Mouse (Mus musculus) midbrain, embryonic 13.5 days (tissue): ENCODE measurements around the gene Atg10. TPM values are rescaled to one million over a fixed set of nuclear protein-coding genes. Genes with fewer than 3 reads are reported as not detected.
"Not testable (repeated sequence)": the region's sequence is repeated elsewhere in the genome, so short reads cannot be mapped to it uniquely, and the experiment has no call there.

ENCODE experiments used
- ATAC-seq: fragments of 200-750 bp; cut with Nextera tagmentation; 2 replicates; pipeline ENCODE4 v1.8.0; 2017; ENCODE audit warnings: mild to moderate bottlenecking, moderate TSS enrichment, moderate library complexity
- H3K27ac ChIP-seq: fragments of 300-500 bp; sonication (generic); 2 replicates; pipeline ENCODE4 v1.5.1; 2015; ENCODE audit warnings: inconsistent platforms, mild to moderate bottlenecking, moderate library complexity
- H3K27me3 ChIP-seq: fragments of 300-500 bp; sonication (generic); 2 replicates; pipeline ENCODE4 v1.6.1; 2015; ENCODE audit warnings: mild to moderate bottlenecking, inconsistent platforms
- H3K36me3 ChIP-seq: fragments of 300-500 bp; sonication (generic); 2 replicates; pipeline ENCODE4 v1.6.1; 2015; ENCODE audit warnings: mild to moderate bottlenecking, inconsistent platforms
- H3K4me1 ChIP-seq: fragments of 300-500 bp; sonication (generic); replicated peaks from 2 replicates; pipeline ENCODE4 v1.6.1; 2015; ENCODE audit warnings: inconsistent platforms
- H3K4me2 ChIP-seq: fragments of 300-500 bp; sonication (generic); replicated peaks from 2 replicates; pipeline ENCODE4 v1.6.1; 2015; ENCODE audit warnings: moderate library complexity, mild to moderate bottlenecking, inconsistent platforms
- H3K4me3 ChIP-seq: fragments of 300-500 bp; sonication (generic); replicated peaks from 2 replicates; pipeline ENCODE4 v1.5.1; 2015; ENCODE audit warnings: mild to moderate bottlenecking, inconsistent platforms
- H3K9ac ChIP-seq: fragments of 300-500 bp; sonication (generic); replicated peaks from 2 replicates; pipeline ENCODE4 v1.6.1; 2015; ENCODE audit warnings: mild to moderate bottlenecking, inconsistent platforms
- H3K9me3 ChIP-seq: fragments of 300-500 bp; sonication (generic); 2 replicates; pipeline ENCODE4 v1.6.1; 2016; ENCODE audit warnings: mild to moderate bottlenecking, inconsistent platforms
- WGBS: fragments of 180-500 bp; shearing (Covaris S2); methylation state at CpG from one replicate; pipeline ENCODE4 v1.1.7; 2015; 5-methylcytosine and 5-hydroxymethylcytosine counted together
- polyA plus RNA-seq: library from polyadenylated mRNA; unstranded; fragments of >200 nt; fragmentation: Nextera tagmentation; extraction: Ambion mirVana; gene quantifications from 2 replicates; pipeline ENCODE4 v1.2.1, GENCODE M21; 2015

Atg10 gene
- polyA plus RNA-seq, 1 experiment from 2014 or later, result 18.3 TPM

GRCm38 (mm10) chr13:90923617-90924016, 300.2 kb downstream of the Atg10 start:
- Histone ChIP-seq H3K4me1 (peaks cover 10% of the 10 kb centered on the region), H3K9ac (peak overlapping the region; percentile 92)
- ATAC-seq, result not testable (repeated sequence)

DNA sequence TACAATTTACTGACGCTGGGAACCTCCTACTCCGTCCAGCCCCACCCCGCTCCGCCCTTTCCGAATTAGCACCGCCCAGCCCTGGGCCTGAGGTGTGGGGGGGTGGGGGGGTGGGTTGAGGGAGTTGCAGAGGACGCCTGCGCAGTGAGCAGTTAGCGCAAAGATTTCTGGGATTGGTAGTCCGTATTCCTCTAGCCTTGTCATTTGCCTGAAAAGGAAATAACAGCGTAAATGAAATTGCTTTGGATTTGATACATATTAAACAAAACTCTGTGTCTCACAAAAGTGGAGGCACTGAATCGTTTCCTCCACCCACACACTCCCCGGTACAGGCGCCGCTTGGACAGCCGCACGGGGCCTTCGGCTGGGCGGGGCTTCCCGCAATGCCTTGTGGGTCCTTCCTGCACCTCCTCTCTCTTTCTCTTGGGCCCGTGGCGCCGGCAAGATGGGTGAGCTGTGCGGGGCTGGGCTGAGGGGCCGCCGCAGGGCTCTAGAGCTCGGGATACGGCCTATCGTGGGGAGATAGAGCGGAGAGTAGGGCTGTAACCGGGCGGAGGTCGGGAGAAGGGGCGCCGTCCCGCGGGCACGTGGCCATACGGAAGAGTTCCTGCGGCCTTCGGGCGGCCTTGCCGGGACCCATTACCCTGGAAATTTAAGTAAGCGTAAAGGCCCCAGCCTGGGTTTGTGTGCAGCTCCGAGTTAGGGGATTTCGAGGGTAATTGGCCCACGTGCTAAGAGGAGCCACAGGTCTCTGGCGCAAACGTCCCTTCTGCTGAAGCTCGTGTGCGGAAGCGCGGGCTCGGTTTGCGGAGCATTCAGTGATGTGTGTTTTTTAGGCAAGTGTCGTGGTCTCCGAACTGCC, 300.8 kb downstream of the Atg10 start, which contains the start of gene Rps23:
Gene Rps23, plus strand, starts transcription at position 208 of the 862 bp plus-strand sequence.
- Histone ChIP-seq H3K9me3 (no peaks in the 10 kb centered on the region), H3K4me1 (peaks cover 10% of the 10 kb centered on the region), H3K9ac (peak within 1 kb of the TSS; percentile 92), H3K27me3 (no peaks in the 10 kb centered on the region), H3K4me2 (peak within 1 kb of the TSS; percentile 73), H3K36me3 (peaks cover 31% of the 10 kb centered on the region), H3K4me3 (peak within 1 kb of the TSS; percentile 78), H3K27ac (peak within 1 kb of the TSS; percentile 75)
- under 1% methylated on average over 56 of the region's 57 CpGs for WGBS
- ATAC-seq, result peak; percentile 98

More at GRCm38 (mm10) chr13:90923617-90924016, 300.2 kb downstream of the Atg10 start:
- not testable (repeated sequence) for H3K9me3 ChIP-seq, H3K27me3 ChIP-seq, H3K27ac ChIP-seq
- Histone ChIP-seq H3K4me3 (peak overlapping the region; percentile 78), H3K4me2 (peak overlapping the region; percentile 73), H3K36me3 (peaks cover 36% of the 10 kb centered on the region)
- under 1% methylated on average over 13 of the region's 13 CpGs for WGBS

- Histone ChIP-seq H3K27ac (no peak overlapping the region), H3K9ac (no peak overlapping the region)
Measured at GRCm38 (mm10) chr13:90914721-90915120, 309.0 kb downstream of the Atg10 start.

DNA sequence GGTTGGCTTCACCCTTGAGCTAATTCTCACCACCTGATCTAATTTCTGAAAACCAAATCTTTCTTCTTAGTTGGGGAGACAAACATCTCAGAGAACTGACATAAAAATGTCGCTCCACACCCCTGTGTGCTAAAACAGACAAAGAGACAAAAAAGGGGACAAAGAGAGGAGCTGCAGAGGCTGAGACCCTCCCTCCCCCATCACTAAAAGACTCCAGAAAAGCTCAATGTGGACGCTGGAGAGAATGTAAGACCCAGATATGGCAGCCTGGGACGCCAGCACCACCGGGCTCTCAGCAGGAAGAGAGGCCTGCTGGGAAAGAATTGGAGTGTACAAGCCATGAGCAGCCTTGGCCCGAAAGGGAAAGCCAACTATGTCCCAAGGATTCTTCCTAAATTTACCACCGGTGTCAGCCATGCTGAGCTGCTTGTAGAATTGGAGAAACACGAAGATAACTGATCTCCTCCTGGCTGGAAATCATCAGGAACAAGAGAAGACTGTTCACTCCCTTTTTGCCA, 310.0 kb downstream of the Atg10 start:
- H3K4me3 ChIP-seq, result no peak overlapping the region
- 45% methylated on average over 7 of the region's 7 CpGs for WGBS
- no peaks in the 10 kb centered on the region for H3K27me3 ChIP-seq
- no peaks in the 10 kb centered on the region for H3K36me3 ChIP-seq
- 0 out of 2 replicates have a peak, but pooled peaks have one; percentile 31 for ATAC-seq
- H3K27ac ChIP-seq, result peak overlapping the region; percentile 75
- no peak overlapping the region for H3K9ac ChIP-seq
- H3K4me1 ChIP-seq, result peaks cover 13% of the 10 kb centered on the region
- H3K9me3 ChIP-seq, result no peaks in the 10 kb centered on the region
- H3K4me2 ChIP-seq, result no peak overlapping the region

More at GRCm38 (mm10) chr13:90914721-90915120, 309.0 kb downstream of the Atg10 start:
- WGBS, result 93% methylated on average over 4 of the region's 4 CpGs
- no peaks in the 10 kb centered on the region for H3K27me3 ChIP-seq
- no peaks in the 10 kb centered on the region for H3K36me3 ChIP-seq
- no peaks in the 10 kb centered on the region for H3K9me3 ChIP-seq
- H3K4me2 ChIP-seq, result no peak overlapping the region
- peaks cover 13% of the 10 kb centered on the region for H3K4me1 ChIP-seq
- H3K4me3 ChIP-seq, result no peak overlapping the region
- no peak for ATAC-seq

GRCm38 (mm10) chr13:90912760-90913674, 310.8 kb downstream of the Atg10 start:
- no peak overlapping the region for H3K4me3 ChIP-seq
- no peaks in the 10 kb centered on the region for H3K9me3 ChIP-seq
- no peak overlapping the region for H3K4me2 ChIP-seq
- ATAC-seq, result peak; percentile 62
- peaks cover 13% of the 10 kb centered on the region for H3K4me1 ChIP-seq
- no peaks in the 10 kb centered on the region for H3K27me3 ChIP-seq
- H3K9ac ChIP-seq, result no peak overlapping the region
- WGBS, result 52% methylated on average over 17 of the region's 17 CpGs
- H3K27ac ChIP-seq, result peak overlapping the region; percentile 75; the same call in 1 of the 2 replicates
- H3K36me3 ChIP-seq, result no peaks in the 10 kb centered on the region

DNA sequence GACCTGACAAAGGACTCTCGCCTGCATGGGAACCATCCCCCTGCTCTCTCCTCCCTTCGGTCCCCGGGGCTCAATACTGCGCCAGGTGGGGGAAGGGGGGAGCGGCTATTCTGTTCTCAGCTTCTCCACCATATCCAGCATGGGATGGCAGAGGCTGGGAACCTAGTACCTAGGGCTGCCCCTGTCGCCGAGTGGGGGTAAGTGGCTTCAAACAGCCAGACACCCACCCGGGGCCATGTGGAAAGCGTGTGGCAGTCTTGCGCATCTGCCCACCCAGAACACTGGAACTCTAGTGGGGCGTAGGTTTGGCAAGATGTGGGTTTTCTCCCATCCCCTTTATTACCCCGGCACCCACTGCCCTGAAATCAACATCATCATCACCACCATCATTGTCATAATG, 316.4 kb downstream of the Atg10 start:
- no peaks in the 10 kb centered on the region for H3K27me3 ChIP-seq
- H3K4me1 ChIP-seq, result no peaks in the 10 kb centered on the region
- H3K27ac ChIP-seq, result no peak overlapping the region
- H3K4me2 ChIP-seq, result no peak overlapping the region
- WGBS, result 94% methylated on average over 12 of the region's 12 CpGs
- H3K9ac ChIP-seq, result no peak overlapping the region
- ATAC-seq, result no peak
- no peaks in the 10 kb centered on the region for H3K36me3 ChIP-seq
- no peaks in the 10 kb centered on the region for H3K9me3 ChIP-seq
- H3K4me3 ChIP-seq, result no peak overlapping the region

- no peak for ATAC-seq
- no peaks in the 10 kb centered on the region for H3K9me3 ChIP-seq
- no peak within 1 kb of the TSS for H3K4me2 ChIP-seq
- no peak within 1 kb of the TSS for H3K27ac ChIP-seq
- no peaks in the 10 kb centered on the region for H3K4me1 ChIP-seq
- no peak within 1 kb of the TSS for H3K4me3 ChIP-seq
- WGBS, result 81% methylated on average over 5 of the region's 5 CpGs
- H3K27me3 ChIP-seq, result no peaks in the 10 kb centered on the region
- no peaks in the 10 kb centered on the region for H3K36me3 ChIP-seq
- no peak within 1 kb of the TSS for H3K9ac ChIP-seq
Measured at GRCm38 (mm10) chr13:90905176-90905575, 318.6 kb downstream of the Atg10 start, which contains the start of gene Atp6ap1l. Gene Atp6ap1l (minus strand): TSS chr13:90905355.

DNA sequence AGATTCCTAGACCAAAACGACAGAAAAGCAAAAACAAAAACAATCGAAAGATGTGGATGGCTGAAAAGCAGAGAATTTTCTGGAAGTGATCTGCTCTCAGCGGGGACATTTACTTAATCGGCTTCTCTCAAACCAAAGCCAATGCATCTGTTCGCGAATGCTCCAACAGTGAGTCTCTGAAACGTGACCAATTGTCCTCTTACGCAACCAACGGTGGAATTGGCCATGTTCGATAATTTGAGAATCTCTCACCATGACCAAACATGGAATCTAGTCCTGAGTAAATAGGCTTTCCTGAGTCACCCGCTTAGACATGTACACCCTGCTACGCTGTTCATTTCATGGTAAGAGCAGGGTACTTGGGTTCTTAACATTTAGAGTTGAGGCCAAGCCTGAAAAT, 326.9 kb downstream of the Atg10 start:
- H3K27ac ChIP-seq, result no peak overlapping the region

GRCm38 (mm10) chr13:90896098-90896497, 327.7 kb downstream of the Atg10 start:
- 14% methylated on average over 2 of the region's 2 CpGs for WGBS
- no peaks in the 10 kb centered on the region for H3K9me3 ChIP-seq
- H3K27ac ChIP-seq, result no peak overlapping the region
- no peak overlapping the region for H3K4me3 ChIP-seq
- no peaks in the 10 kb centered on the region for H3K36me3 ChIP-seq
- H3K9ac ChIP-seq, result no peak overlapping the region
- no peaks in the 10 kb centered on the region for H3K27me3 ChIP-seq
- H3K4me2 ChIP-seq, result no peak overlapping the region
- H3K4me1 ChIP-seq, result no peaks in the 10 kb centered on the region
- ATAC-seq, result 0 out of 2 replicates have a peak, but pooled peaks have one; percentile 30

More for the DNA sequence above, 326.9 kb downstream of the Atg10 start:
- Histone ChIP-seq H3K4me1 (no peaks in the 10 kb centered on the region), H3K9ac (no peak overlapping the region), H3K9me3 (no peaks in the 10 kb centered on the region), H3K4me2 (no peak overlapping the region), H3K27me3 (no peaks in the 10 kb centered on the region), H3K36me3 (no peaks in the 10 kb centered on the region), H3K4me3 (no peak overlapping the region)
- WGBS, result 88% methylated on average over 12 of the region's 12 CpGs
- no peak for ATAC-seq

GRCm38 (mm10) chr13:90894819-90895218, 328.9 kb downstream of the Atg10 start:
- Histone ChIP-seq H3K4me2 (no peak overlapping the region), H3K27me3 (no peaks in the 10 kb centered on the region), H3K9ac (no peak overlapping the region), H3K9me3 (no peaks in the 10 kb centered on the region), H3K4me1 (no peaks in the 10 kb centered on the region), H3K4me3 (no peak overlapping the region), H3K36me3 (no peaks in the 10 kb centered on the region), H3K27ac (no peak overlapping the region)
- ATAC-seq, result no peak
- WGBS, result 92% methylated on average over 4 of the region's 4 CpGs

DNA sequence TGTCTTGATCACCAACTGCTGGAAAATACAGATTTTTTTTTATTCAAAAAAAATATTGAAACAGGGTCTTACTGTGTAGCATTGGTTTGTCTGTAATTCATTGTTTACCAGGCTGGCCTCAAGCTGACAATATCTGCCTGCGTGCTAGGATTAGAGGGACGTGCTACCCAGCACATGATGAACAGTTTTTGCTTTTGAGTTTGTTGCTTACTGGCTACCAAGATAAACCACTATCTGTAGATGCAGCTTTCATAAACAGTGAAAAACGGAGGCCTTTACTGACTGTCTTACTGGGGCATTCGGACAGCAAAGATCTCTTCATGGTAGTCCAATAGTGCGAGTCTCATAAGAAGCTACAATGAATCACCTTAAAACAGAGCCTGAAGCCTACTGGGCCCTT, 333.7 kb downstream of the Atg10 start:
- Histone ChIP-seq H3K4me3 (no peak overlapping the region), H3K9ac (no peak overlapping the region), H3K9me3 (no peaks in the 10 kb centered on the region), H3K27ac (no peak overlapping the region), H3K4me2 (no peak overlapping the region), H3K27me3 (peaks cover 8% of the 10 kb centered on the region; the same call in 1 of the 2 replicates), H3K36me3 (no peaks in the 10 kb centered on the region), H3K4me1 (peaks cover 7% of the 10 kb centered on the region)
- WGBS, result 91% methylated on average over 5 of the region's 5 CpGs
- ATAC-seq, result no peak
